Mouse (Mus musculus) liver, embryonic 13.5 days (tissue): ENCODE results near the gene Rccd1. TPM values are rescaled to one million over a fixed set of nuclear protein-coding genes. Genes with fewer than 3 reads are reported as not detected.

ENCODE experiments used
- ATAC-seq: fragments of 200-750 bp; cut with Nextera tagmentation; 2 replicates; pipeline ENCODE4 v1.8.0; 2017; ENCODE audit warnings: low read depth, mild to moderate bottlenecking, moderate number of reproducible peaks, moderate library complexity
- DNase-seq: peaks from one replicate; pipeline ENCODE4 v3.0.0; 2022
- H3K27ac ChIP-seq: fragments of 300-500 bp; sonication (generic); 2 replicates; pipeline ENCODE4 v1.5.1; 2015; ENCODE audit warnings: moderate library complexity, mild to moderate bottlenecking, inconsistent platforms
- H3K27me3 ChIP-seq: fragments of 300-500 bp; sonication (generic); 2 replicates; pipeline ENCODE4 v1.6.1; 2015; ENCODE audit warnings: mild to moderate bottlenecking, inconsistent platforms
- H3K36me3 ChIP-seq: fragments of 300-500 bp; sonication (generic); 2 replicates; pipeline ENCODE4 v1.6.1; 2015; ENCODE audit warnings: mild to moderate bottlenecking, inconsistent platforms
- H3K4me1 ChIP-seq: fragments of 300-500 bp; sonication (generic); replicated peaks from 2 replicates; pipeline ENCODE4 v1.6.1; 2015; ENCODE audit warnings: inconsistent platforms
- H3K4me2 ChIP-seq: fragments of 300-500 bp; sonication (generic); 2 replicates; pipeline ENCODE4 v1.6.1; 2015; ENCODE audit warnings: inconsistent platforms, mild to moderate bottlenecking, moderate library complexity
- H3K4me3 ChIP-seq: fragments of 300-500 bp; sonication (generic); replicated peaks from 2 replicates; pipeline ENCODE4 v1.5.1; 2015; ENCODE audit warnings: mild to moderate bottlenecking, inconsistent platforms
- H3K9ac ChIP-seq: fragments of 300-500 bp; sonication (generic); 2 replicates; pipeline ENCODE4 v1.6.1; 2015; ENCODE audit warnings: mild to moderate bottlenecking, inconsistent platforms
- H3K9me3 ChIP-seq: fragments of 300-500 bp; sonication (generic); replicated peaks from 2 replicates; pipeline ENCODE4 v1.6.1; 2016; ENCODE audit warnings: inconsistent platforms
- WGBS: fragments of 180-500 bp; shearing (Covaris S2); methylation state at CpG from one replicate; pipeline ENCODE4 v1.1.7; 2015; ENCODE audit not compliant: insufficient replicate concordance; 5-methylcytosine and 5-hydroxymethylcytosine counted together
- polyA plus RNA-seq: library from polyadenylated mRNA; unstranded; fragments of >200 nt; fragmentation: Nextera tagmentation; extraction: Ambion mirVana; gene quantifications from 2 replicates; pipeline ENCODE4 v1.2.1, GENCODE M21; 2015

Gene Rccd1
- 3.3 and 3.4 TPM in 2 replicates for polyA plus RNA-seq

- ATAC-seq = peak; percentile 99
- peak within 1 kb of the TSS; percentile 77 for H3K9ac ChIP-seq
- WGBS = under 1% methylated on average over 38 of the region's 38 CpGs
- no peaks in the 10 kb centered on the region for H3K27me3 ChIP-seq
- H3K27ac ChIP-seq = peak within 1 kb of the TSS; percentile 75
- peak within 1 kb of the TSS; percentile 83 for H3K4me2 ChIP-seq
- peaks cover 55% of the 10 kb centered on the region for H3K36me3 ChIP-seq
- peaks cover 27% of the 10 kb centered on the region for H3K4me1 ChIP-seq
- peak within 1 kb of the TSS; percentile 66 for H3K4me3 ChIP-seq
- peak; percentile 93 for DNase-seq
- no peaks in the 10 kb centered on the region for H3K9me3 ChIP-seq
Measured at GRCm38 (mm10) chr7:80324043-80324815, at the start of gene Rccd1. Gene Rccd1, minus strand, starts transcription at chr7:80324454.

- H3K4me1 ChIP-seq = peaks cover 39% of the 10 kb centered on the region
- H3K27me3 ChIP-seq = peaks cover 39% of the 10 kb centered on the region
- no peak overlapping the region for H3K27ac ChIP-seq
- H3K4me2 ChIP-seq = no peak overlapping the region
- no peak for DNase-seq
- 69% methylated on average over 12 of the region's 12 CpGs for WGBS
- ATAC-seq = no peak
- H3K4me3 ChIP-seq = no peak overlapping the region
- H3K36me3 ChIP-seq = peaks cover 4% of the 10 kb centered on the region; the same call in 1 of the 2 replicates
- no peak overlapping the region for H3K9ac ChIP-seq
- H3K9me3 ChIP-seq = no peaks in the 10 kb centered on the region
Measured at GRCm38 (mm10) chr7:80373850-80374249, 49.6 kb upstream of the Rccd1 start.

- no peaks in the 10 kb centered on the region for H3K9me3 ChIP-seq
- H3K27ac ChIP-seq = no peak overlapping the region
- peaks cover 42% of the 10 kb centered on the region for H3K4me1 ChIP-seq
- H3K36me3 ChIP-seq = no peaks in the 10 kb centered on the region
- WGBS = 64% methylated on average over 4 of the region's 4 CpGs
- DNase-seq (no peak), ATAC-seq (no peak)
- H3K9ac ChIP-seq = no peak overlapping the region
- no peak overlapping the region for H3K4me3 ChIP-seq
- no peak overlapping the region for H3K4me2 ChIP-seq
- H3K27me3 ChIP-seq = peaks cover 39% of the 10 kb centered on the region
Measured at GRCm38 (mm10) chr7:80373352-80373751, 49.1 kb upstream of the Rccd1 start.

- Histone ChIP-seq H3K9ac (no peak overlapping the region), H3K27ac (no peak overlapping the region), H3K4me3 (no peak overlapping the region), H3K36me3 (0 out of 2 replicates have a peak, but pooled peaks cover 2% of the 10 kb centered on the region), H3K4me1 (peaks cover 41% of the 10 kb centered on the region), H3K9me3 (no peaks in the 10 kb centered on the region), H3K4me2 (no peak overlapping the region), H3K27me3 (peaks cover 39% of the 10 kb centered on the region)
- WGBS = 43% methylated on average over 2 of the region's 2 CpGs
- DNase-seq = no peak
- ATAC-seq = no peak
Measured at GRCm38 (mm10) chr7:80372667-80373066, 48.4 kb upstream of the Rccd1 start.

GRCm38 (mm10) chr7:80372166-80372565 is 47.9 kb upstream of the Rccd1 start:
- Histone ChIP-seq H3K27me3 (peaks cover 39% of the 10 kb centered on the region), H3K4me2 (0 out of 2 replicates have a peak overlapping the region, but pooled peaks have one; percentile 94), H3K4me3 (no peak overlapping the region), H3K36me3 (peaks cover 7% of the 10 kb centered on the region; the same call in 1 of the 2 replicates), H3K4me1 (peaks cover 39% of the 10 kb centered on the region), H3K27ac (no peak overlapping the region), H3K9me3 (no peaks in the 10 kb centered on the region), H3K9ac (no peak overlapping the region)
- ATAC-seq (no peak), DNase-seq (no peak)
- 56% methylated on average over 3 of the region's 3 CpGs for WGBS

- Histone ChIP-seq H3K27ac (peak within 1 kb of the TSS; percentile 19), H3K9ac (peak within 1 kb of the TSS; percentile 76), H3K4me1 (peaks cover 39% of the 10 kb centered on the region), H3K4me2 (peak within 1 kb of the TSS; percentile 94), H3K9me3 (no peaks in the 10 kb centered on the region), H3K27me3 (peaks cover 39% of the 10 kb centered on the region), H3K4me3 (peak within 1 kb of the TSS; percentile 73), H3K36me3 (peaks cover 14% of the 10 kb centered on the region)
- DNase-seq (peak; percentile 42), ATAC-seq (peak; percentile 62)
- under 1% methylated on average over 85 of the region's 86 CpGs for WGBS
Measured at GRCm38 (mm10) chr7:80371041-80371751, 46.9 kb upstream of the Rccd1 start, which contains the start of gene Man2a2. Gene Man2a2, minus strand, starts transcription at chr7:80371375.

GRCm38 (mm10) chr7:80370649-80371040 is 46.4 kb upstream of the Rccd1 start:
- Histone ChIP-seq H3K27ac (peak overlapping the region; percentile 19), H3K36me3 (peaks cover 14% of the 10 kb centered on the region), H3K4me1 (peaks cover 39% of the 10 kb centered on the region), H3K27me3 (peaks cover 39% of the 10 kb centered on the region), H3K9ac (peak overlapping the region; percentile 76), H3K9me3 (no peaks in the 10 kb centered on the region), H3K4me2 (peak overlapping the region; percentile 94), H3K4me3 (peak overlapping the region; percentile 73)
- 1% methylated on average over 27 of the region's 31 CpGs for WGBS
- ATAC-seq = peak; percentile 42
- peak; percentile 43 for DNase-seq

- WGBS = 41% methylated on average over 4 of the region's 4 CpGs
- peak overlapping the region; percentile 73 for H3K4me3 ChIP-seq
- H3K9ac ChIP-seq = peak overlapping the region; percentile 76
- peak overlapping the region; percentile 94 for H3K4me2 ChIP-seq
- no peak for DNase-seq
- H3K27me3 ChIP-seq = peaks cover 39% of the 10 kb centered on the region
- H3K4me1 ChIP-seq = peaks cover 34% of the 10 kb centered on the region
- ATAC-seq = no peak
- no peaks in the 10 kb centered on the region for H3K9me3 ChIP-seq
- H3K27ac ChIP-seq = peak overlapping the region; percentile 19; the same call in 1 of the 2 replicates
- H3K36me3 ChIP-seq = peaks cover 14% of the 10 kb centered on the region
Measured at GRCm38 (mm10) chr7:80369967-80370431, 45.7 kb upstream of the Rccd1 start.

GRCm38 (mm10) chr7:80369461-80369860 is 45.2 kb upstream of the Rccd1 start:
- H3K4me2 ChIP-seq = peak overlapping the region; percentile 94
- H3K4me3 ChIP-seq = no peak overlapping the region
- peaks cover 14% of the 10 kb centered on the region for H3K36me3 ChIP-seq
- no peak for ATAC-seq
- H3K9me3 ChIP-seq = no peaks in the 10 kb centered on the region
- WGBS = 61% methylated on average over 5 of the region's 5 CpGs
- H3K4me1 ChIP-seq = peaks cover 33% of the 10 kb centered on the region
- peaks cover 39% of the 10 kb centered on the region for H3K27me3 ChIP-seq
- DNase-seq = no peak
- no peak overlapping the region for H3K9ac ChIP-seq
- peak overlapping the region; percentile 20; the same call in 1 of the 2 replicates for H3K27ac ChIP-seq

GRCm38 (mm10) chr7:80368635-80369421 is 44.6 kb upstream of the Rccd1 start:
- no peak overlapping the region for H3K9ac ChIP-seq
- 64% methylated on average over 20 of the region's 20 CpGs for WGBS
- DNase-seq = no peak
- peaks cover 33% of the 10 kb centered on the region for H3K4me1 ChIP-seq
- no peak overlapping the region for H3K4me3 ChIP-seq
- 0 out of 2 replicates have a peak overlapping the region, but pooled peaks have one; percentile 20 for H3K27ac ChIP-seq
- H3K9me3 ChIP-seq = no peaks in the 10 kb centered on the region
- ATAC-seq = no peak
- peak overlapping the region; percentile 94 for H3K4me2 ChIP-seq
- H3K36me3 ChIP-seq = peaks cover 20% of the 10 kb centered on the region
- H3K27me3 ChIP-seq = peaks cover 39% of the 10 kb centered on the region
